Mouse (Mus musculus): ENCODE measurements around the gene Nlk.

GRCm38 (mm10) chr11:78742461-78742860, 45.3 kb upstream of the Nlk start:
- TF ChIP-seq CTCF (IDR thresholded peaks at IDR 0.05; ENCODE audit: extremely low read depth, insufficient read length, insufficient replicate concordance, low read depth, low read length) = no peak
- no peak for TF ChIP-seq POLR2A (IDR thresholded peaks at IDR 0.05; ENCODE audit: low read depth, low read length)
